In genomic region chr4:115989382-115989781, GRCm38 (mm10) we compare ENCODE assay signal across 21 mouse cellular contexts. TPM values are rescaled to one million over a fixed set of nuclear protein-coding genes. Genes with fewer than 3 reads are reported as not detected.
"Had no signal": no experiment of that assay in that cellular context is flagged by ENCODE, and none has a peak within 500 bp of the region (broad histone marks: within the 10 kb centered on the region; RNA-seq: fewer than 3 reads in every experiment).

No protein-coding gene starts in this region.

- H3K9me3 ChIP-seq: neural tube, embryonic 13.5 days; stomach, embryonic 15.5 days had no signal

- H3K4me2 ChIP-seq: neural tube, embryonic 12.5 days; neural tube, embryonic 13.5 days; stomach, embryonic 15.5 days had no signal

- H3K36me3 ChIP-seq: neural tube, embryonic 12.5 days; neural tube, embryonic 13.5 days; stomach, embryonic 15.5 days had no signal

- H3K9ac ChIP-seq: neural tube, embryonic 12.5 days; neural tube, embryonic 13.5 days; stomach, embryonic 15.5 days had no signal

- H3K4me3 ChIP-seq: neural tube, embryonic 12.5 days; neural tube, embryonic 13.5 days; stomach, embryonic 15.5 days had no signal

- DNase-seq: retina, postnatal 1 day; right cerebral cortex, adult 18-20 months; right cerebral cortex, postnatal 14 days; right cerebral cortex, postnatal 25 days; right cerebral cortex, postnatal 4 days; spleen, adult 18-20 months; thymus, adult 18-20 months; thymus, adult 2 months; thymus, postnatal 14 days; thymus, postnatal 25 days; thymus, postnatal 36 days; thymus, postnatal 4 days had no signal

- H3K27ac ChIP-seq: neural tube, embryonic 12.5 days; neural tube, embryonic 13.5 days; stomach, embryonic 15.5 days; stomach, postnatal 0 days had no signal

- H3K4me1 ChIP-seq: neural tube, embryonic 12.5 days; neural tube, embryonic 13.5 days; stomach, embryonic 15.5 days had no signal

RNA-seq across cellular contexts. Expression of gene Dmbx1, which starts 49.7 kb away (rescaled TPM):
- total RNA-seq: neutrophil, adult 5-6 weeks had no signal
- polyA plus RNA-seq: spleen, adult 2 months; stomach, embryonic 14.5 days; stomach, embryonic 16.5 days; stomach, postnatal 0 days; urinary bladder, adult 2 months had no signal
